Mouse (Mus musculus) heart, postnatal 0 days (tissue): ENCODE results near the gene Il10rb.

Experiments
- CTCF ChIP-seq: IDR thresholded peaks from 2 replicates; pipeline ENCODE4 v1.5.1; 2016; ENCODE audit warnings: antibody characterized with exemption, control low read depth, low read depth
- EP300 ChIP-seq: IDR thresholded peaks from 2 replicates; pipeline ENCODE4 v1.6.1; 2016; ENCODE audit warnings: antibody characterized with exemption, low read depth

- TF ChIP-seq CTCF (no peak), EP300 (no peak)
These were observed 10.2 kb upstream of the Il10rb start for GRCm38 (mm10) chr16:91395633-91396392.
